In the genomic region with DNA sequence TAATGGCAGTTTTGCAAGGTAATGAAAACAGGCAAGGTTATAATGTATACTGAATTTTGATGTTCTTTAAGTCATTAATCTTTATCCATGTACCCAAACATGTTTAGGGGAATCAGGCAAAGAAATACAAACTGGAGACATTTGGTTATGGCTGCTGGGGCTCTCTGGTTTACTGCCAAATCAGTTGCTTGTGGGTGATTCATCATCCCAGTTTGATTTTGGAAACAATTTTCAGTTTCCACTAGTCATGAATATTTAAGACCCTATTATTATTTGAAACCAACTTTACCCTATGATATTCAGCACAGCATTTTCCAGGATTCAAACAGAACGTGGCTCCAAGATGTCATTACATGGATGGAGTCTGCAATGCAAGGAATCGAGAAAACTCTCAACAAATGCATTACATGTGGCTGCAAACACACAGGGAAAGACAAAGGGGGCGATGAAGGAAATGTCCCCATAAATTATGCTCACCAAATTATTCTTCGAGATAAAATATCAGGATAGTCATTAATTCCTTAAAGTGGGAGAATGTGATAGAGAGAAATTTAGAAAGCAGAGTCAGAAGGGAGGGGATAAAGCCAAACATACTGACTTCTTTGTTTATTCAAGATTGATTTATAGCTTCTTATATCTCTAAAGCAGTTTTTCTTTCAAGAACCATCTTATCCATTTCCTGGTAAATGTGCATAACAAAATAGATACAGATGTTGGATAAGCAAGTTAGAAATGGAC, we compare ENCODE assay signal across 8 mouse cellular contexts. TPM values are rescaled to one million over a fixed set of nuclear protein-coding genes. Genes with fewer than 3 reads are reported as not detected.
DNase-seq lines count a peak whose midpoint lies in the region; ATAC-seq and TF ChIP-seq lines count a peak whose summit lies in the region.

No protein-coding gene starts in this region.

- peaks cover 8% of the 10 kb centered on the region; the same call in 1 of the 2 replicates for H3K4me1 ChIP-seq in kidney, embryonic 16.5 days (ENCODE audit: insufficient read depth, low read length)
- no peaks in the 10 kb centered on the region for H3K4me1 ChIP-seq in kidney, adult 2 months (ENCODE audit: control insufficient read depth, insufficient read depth, low read length)
- H3K4me1 ChIP-seq in embryonic facial prominence, embryonic 12.5 days = peaks cover 11% of the 10 kb centered on the region; the same call in 1 of the 2 replicates
- peaks cover 11% of the 10 kb centered on the region; the same call in 1 of the 2 replicates for H3K4me1 ChIP-seq in limb, embryonic 15.5 days

- TF ChIP-seq CTCF in kidney, adult 2 months (conservative IDR thresholded peaks at IDR 0.05; ENCODE audit: insufficient read depth, insufficient read length, low read depth, low read length) = no peak

- no peak overlapping the region for H3K4me3 ChIP-seq in kidney, embryonic 16.5 days (ENCODE audit: low read length)
- no peak overlapping the region for H3K4me3 ChIP-seq in kidney, adult 2 months (ENCODE audit: insufficient read depth, low read depth, low read length)
- H3K4me3 ChIP-seq in embryonic facial prominence, embryonic 12.5 days = no peak overlapping the region
- H3K4me3 ChIP-seq in limb, embryonic 15.5 days = no peak overlapping the region

- ATAC-seq in kidney, embryonic 16.5 days (ENCODE audit: low FRiP score, low TSS enrichment) = peak; percentile 63; the same call in 1 of the 2 replicates
- ATAC-seq in embryonic facial prominence, embryonic 12.5 days (ENCODE audit: insufficient number of reproducible peaks, insufficient read depth, low FRiP score, low TSS enrichment) = no peak
- ATAC-seq in limb, embryonic 15.5 days (ENCODE audit: insufficient number of reproducible peaks, low FRiP score, low TSS enrichment, low read depth) = no peak

- no peak overlapping the region for H3K4me2 ChIP-seq in kidney, embryonic 16.5 days (replicated peaks; ENCODE audit: low read depth, low read length)
- H3K4me2 ChIP-seq in embryonic facial prominence, embryonic 12.5 days (replicated peaks) = no peak overlapping the region
- H3K4me2 ChIP-seq in limb, embryonic 15.5 days = no peak overlapping the region

- 23% methylated on average over 4 of the region's 4 CpGs for WGBS in kidney, embryonic 16.5 days
- 44% methylated on average over 4 of the region's 4 CpGs for WGBS in kidney, adult 2 months
- 60% methylated on average over 4 of the region's 4 CpGs for WGBS in embryonic facial prominence, embryonic 12.5 days
- 47% methylated on average over 4 of the region's 4 CpGs for WGBS in limb, embryonic 15.5 days

- no peak overlapping the region for H3K9ac ChIP-seq in kidney, embryonic 16.5 days (replicated peaks; ENCODE audit: low read length)
- no peak overlapping the region for H3K9ac ChIP-seq in embryonic facial prominence, embryonic 12.5 days
- H3K9ac ChIP-seq in limb, embryonic 15.5 days = no peak overlapping the region

- no peaks in the 10 kb centered on the region for H3K9me3 ChIP-seq in kidney, embryonic 16.5 days (ENCODE audit: low read length)
- H3K9me3 ChIP-seq in embryonic facial prominence, embryonic 12.5 days = no peaks in the 10 kb centered on the region
- H3K9me3 ChIP-seq in limb, embryonic 15.5 days = no peaks in the 10 kb centered on the region

- peak; percentile 32 to 58 for DNase-seq in cerebellum, postnatal 14 days
- DNase-seq in cerebellum, adult 11-12 months = no peak
- DNase-seq in kidney, adult 2 months = no peak
- no peak for DNase-seq in right cerebral cortex, postnatal 10 days (ENCODE audit: low spot score in 2 of 2)
- DNase-seq in adrenal gland, postnatal 10 days = no peak

- TF ChIP-seq POLR2A in kidney, adult 2 months (IDR thresholded peaks at IDR 0.05; ENCODE audit: low read depth, low read length) = no peak

- peak overlapping the region; percentile 75 for H3K27ac ChIP-seq in kidney, embryonic 16.5 days (ENCODE audit: low read length)
- H3K27ac ChIP-seq in kidney, adult 2 months (ENCODE audit: insufficient read depth, low read depth, low read length) = no peak overlapping the region
- peak overlapping the region; percentile 85; the same call in 1 of the 2 replicates for H3K27ac ChIP-seq in embryonic facial prominence, embryonic 12.5 days
- peak overlapping the region; percentile 80 for H3K27ac ChIP-seq in limb, embryonic 15.5 days

- H3K36me3 ChIP-seq in kidney, embryonic 16.5 days (ENCODE audit: insufficient read depth, low read length) = no peaks in the 10 kb centered on the region
- no peaks in the 10 kb centered on the region for H3K36me3 ChIP-seq in kidney, adult 2 months (ENCODE audit: control insufficient read depth, insufficient read depth, low read length)
- H3K36me3 ChIP-seq in embryonic facial prominence, embryonic 12.5 days = no peaks in the 10 kb centered on the region
- no peaks in the 10 kb centered on the region for H3K36me3 ChIP-seq in limb, embryonic 15.5 days

- no peaks in the 10 kb centered on the region for H3K27me3 ChIP-seq in kidney, embryonic 16.5 days (ENCODE audit: insufficient read depth, low read length)
- H3K27me3 ChIP-seq in kidney, adult 2 months (replicated peaks; ENCODE audit: control insufficient read depth, insufficient read depth, low read length) = no peaks in the 10 kb centered on the region
- H3K27me3 ChIP-seq in embryonic facial prominence, embryonic 12.5 days = no peaks in the 10 kb centered on the region
- no peaks in the 10 kb centered on the region for H3K27me3 ChIP-seq in limb, embryonic 15.5 days

RNA-seq across cellular contexts. Expression of a gene that starts 8.4 kb away (rescaled TPM):
- polyA plus RNA-seq in kidney, embryonic 16.5 days (2015; fragmentation: Nextera tagmentation; extraction: Ambion mirVana) = 338 and 342 TPM in 2 replicates
- 1.6 TPM in 2 replicates for polyA plus RNA-seq in kidney, adult 2 months (2012; rRNA removed)
- polyA plus RNA-seq in embryonic facial prominence, embryonic 12.5 days (2016; fragmentation: Nextera tagmentation; extraction: Ambion mirVana) = 678 and 730 TPM in 2 replicates
- polyA plus RNA-seq in limb, embryonic 15.5 days (2015; fragmentation: Nextera tagmentation; extraction: Ambion mirVana) = 592 and 623 TPM in 2 replicates
- 10 to 100 TPM; 59.9 to 65.6 TPM for total RNA-seq in adrenal gland, postnatal 10 days (2021)

Comparison
In these comparisons a context has a peak if more than half of its experiments do, and no peak if none do; other contexts are left out.
1. DNase-seq: peak in cerebellum, postnatal 14 days (2 of 2); none in cerebellum, adult 11-12 months (single experiment), kidney, adult 2 months (single experiment), right cerebral cortex, postnatal 10 days (0 of 2) and adrenal gland, postnatal 10 days (single experiment).
2. RNA of a gene that starts 8.4 kb away (polyA plus RNA-seq): 678 to 730 TPM in embryonic facial prominence, embryonic 12.5 days, 592 to 623 TPM in limb, embryonic 15.5 days and 338 to 342 TPM in kidney, embryonic 16.5 days; 1.6 TPM in kidney, adult 2 months; every median in the first group is over 100 times any median in the second.